Mouse (Mus musculus): ENCODE results near the gene Zc3h7b.

DNA sequence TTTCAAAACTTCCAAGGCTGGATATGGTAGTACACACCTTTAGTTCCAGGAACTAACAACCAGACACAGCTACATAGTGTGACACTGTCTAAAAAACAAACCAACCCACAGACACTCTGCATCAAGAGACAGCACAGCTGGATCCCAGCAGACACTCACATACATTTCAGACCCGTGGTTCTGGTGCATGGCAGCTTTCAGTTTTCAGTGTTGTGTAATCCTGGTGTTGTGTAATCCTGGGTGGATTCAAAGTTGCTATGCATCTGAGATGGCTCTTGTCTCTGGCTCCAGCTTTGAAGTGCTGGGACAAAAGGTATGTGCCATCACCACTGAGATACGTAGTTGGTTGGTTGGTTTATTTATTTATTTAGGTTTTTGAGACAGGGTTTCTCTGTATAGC is 46.3 kb upstream of the Zc3h7b start:
- TF ChIP-seq CTCF (IDR thresholded peaks at IDR 0.05 in 2 of 3, conservative IDR thresholded peaks at IDR 0.05 in 1 of 3; ENCODE audit: control insufficient read depth in 1 of 3, insufficient read depth in 1 of 3, low read depth in 2 of 3, low read length in 3 of 3, poor library complexity in 1 of 3, severe bottlenecking in 1 of 3): no peak
- TF ChIP-seq RCOR1 (IDR thresholded peaks at IDR 0.05; ENCODE audit: low read depth, low read length): no peak
- no peak for TF ChIP-seq USF2 (IDR thresholded peaks at IDR 0.05; ENCODE audit: borderline replicate concordance in 1 of 2, insufficient read depth in 1 of 2, low read depth in 1 of 2, low read length in 2 of 2)
- TF ChIP-seq NRF1 (IDR thresholded peaks at IDR 0.05; ENCODE audit: insufficient read depth, low read depth, low read length, poor library complexity, severe bottlenecking): no peak
- no peak for TF ChIP-seq USF1 (IDR thresholded peaks at IDR 0.05; ENCODE audit: low read depth, low read length)
- TF ChIP-seq MAX (IDR thresholded peaks at IDR 0.05; ENCODE audit: low read length): no peak
- TF ChIP-seq ZMIZ1 (IDR thresholded peaks at IDR 0.05; ENCODE audit: low read depth, low read length): no peak
- no peak for TF ChIP-seq TAL1 (IDR thresholded peaks at IDR 0.05; ENCODE audit: low read length)
- no peak for TF ChIP-seq HCFC1 (IDR thresholded peaks at IDR 0.05; ENCODE audit: low read depth, low read length)
- TF ChIP-seq TBP (IDR thresholded peaks at IDR 0.05; ENCODE audit: low read depth, low read length): no peak
- no peak for TF ChIP-seq E2F4 (IDR thresholded peaks at IDR 0.05; ENCODE audit: borderline replicate concordance, low read depth, low read length)
- no peak for TF ChIP-seq POLR2A (IDR thresholded peaks at IDR 0.05; ENCODE audit: control insufficient read depth in 1 of 2, insufficient read depth in 1 of 2, low read depth in 1 of 2, low read length in 2 of 2, poor library complexity in 1 of 2)
